Mouse (Mus musculus) kidney, postnatal 25 days (tissue): ENCODE results near the gene Daglb.
A peak's percentile ranks its signal among the peaks of the same experiment; 100 is the strongest.
"Not testable (repeated sequence)": the region's sequence is repeated elsewhere in the genome, so short reads cannot be mapped to it uniquely, and the experiment has no call there.

Source experiments
- DNase-seq, 2 experiments: peaks; one replicate each; pipeline ENCODE4 v3.0.0; 2021; ENCODE audit warnings: mixed read lengths in 2 of 2

Gene Daglb

DNA sequence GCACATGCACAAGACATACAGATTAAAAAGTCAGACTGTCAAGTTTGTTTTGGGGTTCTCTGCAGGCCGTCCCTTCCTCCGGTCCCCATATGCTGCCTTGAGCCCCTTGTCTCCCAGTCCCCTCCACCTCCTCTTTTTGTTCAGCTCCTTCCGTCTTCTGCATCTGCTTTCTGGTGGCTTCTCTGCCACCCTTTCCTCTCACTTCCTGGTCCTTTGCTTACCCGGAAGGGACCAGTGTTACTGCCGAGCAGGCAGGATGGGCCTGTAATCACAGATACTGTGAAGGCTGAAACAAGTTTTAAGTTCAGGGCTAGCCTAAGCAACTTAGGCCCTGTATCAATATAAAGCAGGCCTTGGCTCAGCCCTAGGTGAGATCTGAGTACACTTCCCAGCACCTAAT, 23.6 kb downstream of the Daglb start:
- DNase-seq, result no peak

DNA sequence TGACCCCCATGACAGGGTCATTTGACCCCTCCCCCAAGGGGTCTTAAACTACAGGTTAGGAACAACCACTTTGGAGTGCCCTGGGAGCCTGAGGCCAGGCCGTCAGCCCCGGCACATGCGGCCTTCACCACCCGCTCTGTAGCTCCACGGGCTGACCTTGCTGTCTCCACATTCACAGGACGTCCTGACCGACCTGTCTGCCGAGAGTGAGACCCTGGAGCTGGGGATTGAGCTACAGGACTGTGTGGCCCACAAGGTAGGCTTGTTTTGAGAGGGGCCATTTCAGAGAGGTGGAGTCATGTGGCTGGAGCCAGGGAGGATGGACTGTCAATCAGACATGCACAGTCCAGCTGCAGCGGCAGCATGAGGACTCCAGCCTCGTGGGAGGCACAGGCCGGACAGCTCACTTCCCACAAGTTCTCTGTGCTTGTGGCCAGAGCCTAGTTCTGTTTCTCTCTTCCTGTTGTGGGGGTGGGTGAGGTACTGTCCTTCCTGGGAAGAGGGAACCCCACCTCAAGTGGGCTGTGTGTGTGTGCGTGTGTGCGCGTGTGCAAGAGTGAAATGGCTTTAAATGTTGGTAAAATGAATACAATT, 25.5 kb downstream of the Daglb start:
- DNase-seq, result no peak

DNA sequence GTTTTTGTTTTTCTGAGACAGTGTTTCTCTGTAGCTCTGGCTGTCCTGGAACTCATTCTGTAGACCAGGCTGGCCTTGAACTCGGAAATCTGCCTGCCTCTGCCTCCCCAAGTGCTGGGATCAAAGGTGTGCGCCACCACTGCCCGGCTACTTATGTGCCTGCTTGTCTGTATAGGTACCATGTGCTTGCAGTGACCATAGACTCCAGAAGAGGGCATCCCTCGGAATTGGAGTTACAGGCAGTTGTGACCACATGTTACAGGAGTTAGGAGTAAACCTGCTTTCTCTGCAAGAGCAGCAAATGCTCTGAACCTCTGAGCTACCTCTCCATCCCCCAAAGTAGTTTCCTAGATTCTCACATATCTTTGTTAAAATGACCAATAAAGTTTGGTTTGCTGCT, 27.4 kb downstream of the Daglb start:
- DNase-seq, result peak in 1 of 2 experiments; percentile 21

DNA sequence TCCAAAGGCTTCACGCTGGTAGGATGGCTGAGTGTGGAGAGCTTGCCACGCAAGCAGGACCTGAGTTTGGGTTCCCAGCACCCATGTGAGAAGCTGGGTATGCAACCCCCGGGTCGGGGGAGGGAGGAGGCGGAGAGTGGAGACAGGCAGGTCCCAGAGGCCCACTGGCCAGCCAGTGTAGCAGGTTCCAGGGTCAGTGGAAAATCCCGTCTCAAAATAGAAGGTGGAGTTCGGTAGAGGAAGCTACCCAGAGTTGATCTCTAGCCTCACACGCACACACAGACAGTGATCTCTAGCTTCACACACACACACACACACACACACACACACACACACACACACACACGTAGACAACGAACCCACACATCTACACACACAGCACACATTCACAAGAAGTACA, 28.8 kb downstream of the Daglb start:
- no peak for DNase-seq

DNA sequence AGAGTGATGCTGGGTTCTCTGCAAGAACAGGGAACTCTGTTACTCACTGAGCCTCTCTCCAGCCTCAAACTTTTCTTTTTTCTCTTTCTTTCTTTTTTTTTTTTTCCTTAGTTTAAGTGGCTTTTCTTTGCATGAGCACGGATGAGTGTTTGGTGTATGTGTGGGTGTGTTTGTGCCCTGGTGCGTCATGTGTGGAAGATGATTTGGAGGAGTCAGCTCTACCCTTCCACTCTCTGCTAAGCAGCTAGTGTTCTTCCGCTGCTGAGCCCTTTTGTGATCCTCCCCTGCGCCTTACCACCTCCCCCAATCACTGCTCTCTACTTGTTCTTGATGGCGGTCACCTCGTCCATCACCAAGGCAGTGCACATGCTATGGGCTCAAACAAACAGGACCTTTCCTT, 31.3 kb downstream of the Daglb start:
- no peak for DNase-seq

DNA sequence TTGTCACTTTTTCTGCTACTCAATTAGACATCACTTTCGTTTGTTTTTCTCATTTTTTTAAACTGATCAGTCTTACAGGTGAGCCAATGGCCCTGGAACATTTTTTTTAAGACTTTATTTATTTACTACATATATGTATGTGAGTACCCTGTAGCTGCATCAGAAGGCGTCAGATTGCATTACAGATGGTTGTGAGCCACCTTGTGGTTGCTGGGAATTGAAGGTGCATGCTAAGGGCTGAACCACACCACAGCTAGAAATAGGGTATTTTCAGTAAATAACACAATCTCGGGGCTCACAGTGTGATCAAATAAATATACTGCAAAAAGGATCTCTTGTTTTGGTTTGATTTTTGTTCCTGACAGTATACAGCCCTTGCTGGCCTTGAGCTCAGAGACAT, 33.1 kb downstream of the Daglb start:
- no peak for DNase-seq

DNA sequence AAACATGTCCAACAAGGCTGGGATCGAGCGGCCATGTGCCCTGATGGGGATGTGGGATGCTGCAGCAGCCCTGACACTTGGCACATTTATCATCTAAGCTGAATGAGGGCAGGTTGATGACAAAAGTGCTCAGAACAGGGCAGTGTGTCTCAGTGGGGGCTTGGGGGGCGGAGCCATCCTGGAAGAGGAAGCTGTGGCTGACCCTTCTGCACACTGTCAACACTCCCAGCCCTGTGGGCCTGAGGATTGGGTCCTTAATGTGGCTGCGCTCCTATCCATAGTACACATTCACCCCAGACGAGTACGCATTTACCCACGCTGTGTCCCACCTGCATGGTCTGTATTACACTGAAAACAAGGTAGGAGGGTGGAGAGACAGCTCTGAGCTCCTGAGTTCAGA, 34.8 kb downstream of the Daglb start:
- DNase-seq, result no peak

DNA sequence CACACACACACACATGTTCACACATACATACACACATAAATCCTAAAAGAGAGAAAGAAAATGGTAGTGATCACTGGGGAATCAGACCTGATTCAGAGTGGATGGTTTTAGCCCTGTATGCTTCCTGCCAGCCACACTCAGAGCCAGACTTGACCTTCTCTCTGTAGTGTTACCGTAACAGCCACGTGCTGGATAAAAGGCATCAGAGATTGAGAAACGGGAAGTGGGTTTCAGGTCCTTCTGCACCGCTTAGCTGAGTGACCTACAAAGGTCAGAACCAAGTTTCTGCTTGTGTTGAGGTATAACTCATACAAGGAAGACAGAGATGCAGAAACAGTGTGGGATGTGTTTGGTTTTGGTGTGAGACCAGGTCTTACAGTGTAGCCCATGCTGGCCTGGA, 35.3 kb downstream of the Daglb start:
- DNase-seq, result no peak

DNA sequence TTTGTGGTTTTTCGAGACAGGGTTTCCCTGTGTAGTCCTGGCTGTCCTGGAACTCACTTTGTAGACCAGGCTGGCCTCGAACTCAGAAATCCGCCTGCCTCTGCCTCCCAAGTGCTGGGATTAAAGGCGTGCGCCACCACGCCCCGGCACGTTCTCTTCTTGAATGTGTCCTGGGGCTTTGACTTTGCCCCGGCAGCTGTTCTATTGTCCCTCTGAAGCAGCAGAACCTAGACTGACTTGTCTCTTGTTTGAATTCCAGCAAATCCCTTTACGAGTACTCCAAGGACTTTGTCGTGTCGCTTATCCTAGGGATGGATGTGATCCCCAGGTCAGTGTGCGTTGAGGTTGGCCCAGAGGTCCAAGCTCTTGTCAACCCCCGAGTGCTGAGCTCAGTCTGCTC, 36.3 kb downstream of the Daglb start:
- not testable (repeated sequence) for DNase-seq

DNA sequence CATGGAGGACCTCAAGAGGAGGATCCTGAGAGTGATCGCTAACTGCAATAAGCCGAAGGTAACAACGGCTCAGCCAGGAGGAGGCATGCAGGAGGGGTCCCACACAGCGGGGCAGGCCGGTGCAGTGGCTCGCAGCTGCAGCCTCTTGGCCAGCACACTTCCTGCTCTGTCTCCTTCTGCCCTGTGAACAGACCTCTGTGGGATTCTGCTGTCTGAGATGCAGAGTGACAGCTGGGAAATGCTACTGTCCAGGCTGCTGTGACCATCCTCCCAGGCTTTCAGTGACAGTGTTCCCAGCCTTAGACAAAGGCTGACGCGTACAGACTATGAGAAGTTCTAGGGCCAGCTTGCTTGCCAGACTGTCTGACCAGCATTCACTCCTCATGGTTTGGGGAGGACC, 36.8 kb downstream of the Daglb start:
- no peak for DNase-seq

DNA sequence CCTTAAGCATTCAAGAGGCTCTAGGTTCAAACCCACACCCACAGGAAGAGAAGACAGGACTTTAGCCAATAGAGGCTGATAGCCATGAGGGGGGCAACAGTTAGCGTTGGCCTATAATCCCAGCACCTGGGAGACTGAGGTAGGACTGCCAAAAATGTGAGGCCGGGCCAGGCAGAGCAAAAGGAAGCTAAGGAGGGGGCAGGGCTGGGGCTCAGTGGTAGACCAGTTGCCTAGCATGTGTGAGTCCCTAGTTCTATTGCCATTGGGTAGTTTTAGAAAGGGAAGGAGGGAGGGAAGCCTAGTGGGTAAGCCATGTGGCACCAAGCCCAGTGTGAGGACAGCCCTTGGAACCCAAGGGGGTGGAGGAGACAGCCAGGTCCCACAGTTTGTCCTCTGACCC, 37.3 kb downstream of the Daglb start:
- no peak for DNase-seq

DNA sequence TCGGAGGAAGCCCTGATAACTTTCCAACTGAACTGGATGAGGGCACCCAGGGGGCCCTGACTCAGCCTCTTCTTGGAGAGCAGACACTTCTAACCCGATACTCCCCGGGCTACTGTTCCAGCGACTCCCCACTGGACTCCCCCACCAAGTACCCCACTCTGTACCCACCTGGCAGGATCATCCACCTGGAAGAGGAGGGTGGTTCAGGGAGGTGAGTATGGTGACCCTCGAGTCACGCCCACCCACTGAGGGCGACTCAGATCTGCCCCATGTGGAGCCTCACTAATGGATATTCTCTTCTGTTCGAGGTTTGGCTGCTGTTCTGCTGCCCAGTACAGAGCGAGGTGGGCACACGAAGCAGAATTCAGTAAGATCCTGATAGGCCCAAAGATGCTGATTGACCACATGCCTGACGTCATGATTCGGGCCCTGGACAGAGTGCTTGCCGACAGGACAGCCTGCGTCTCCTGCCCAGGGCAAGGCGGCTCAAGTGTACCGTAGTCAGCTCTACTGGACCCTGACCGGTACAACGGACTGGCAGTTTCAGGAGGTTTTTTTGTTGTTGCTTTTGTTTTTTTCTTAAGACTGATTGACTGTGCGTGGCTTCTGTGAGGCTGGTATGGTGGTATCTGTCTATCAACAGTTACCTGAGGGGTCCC, 38.6 kb downstream of the Daglb start:
- DNase-seq, result peak; percentile 45 to 80

DNA sequence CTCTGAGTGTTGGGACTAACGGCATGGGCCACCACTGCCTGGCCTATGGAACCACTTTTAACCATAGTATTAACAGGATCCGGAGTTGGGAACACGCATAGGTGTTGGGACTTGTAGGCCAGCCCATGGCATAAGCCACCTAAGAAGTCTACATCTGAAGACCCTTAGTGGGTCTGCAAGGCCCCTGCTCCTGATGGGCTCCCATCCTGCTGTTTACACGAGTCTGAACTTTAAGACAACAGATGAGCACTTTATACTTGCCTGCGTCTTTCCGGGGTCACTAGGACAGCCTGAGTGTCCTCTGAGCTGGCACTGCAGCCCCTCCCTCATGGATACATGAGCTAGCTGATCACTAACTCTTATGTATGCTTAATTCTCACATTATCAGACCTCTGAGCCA, 39.4 kb downstream of the Daglb start:
- DNase-seq, result no peak

DNA sequence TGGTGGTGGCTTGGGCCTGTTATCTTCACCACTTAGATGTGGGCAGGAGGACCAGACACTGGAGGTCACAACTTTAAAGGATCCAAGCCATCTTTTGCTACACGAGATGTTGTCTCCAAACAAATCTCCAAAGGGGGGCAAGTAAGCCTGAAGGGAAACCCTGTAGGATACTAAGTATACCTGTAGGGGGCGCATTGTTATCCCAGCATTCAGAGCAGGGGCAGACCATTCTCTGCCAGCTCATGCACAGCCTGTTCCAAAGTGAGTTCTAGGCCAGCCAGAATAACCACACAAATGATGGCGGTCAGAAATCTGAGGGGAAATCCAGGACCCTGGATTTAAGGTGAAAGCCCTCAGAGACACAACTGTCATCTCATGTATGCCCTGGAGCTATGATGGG, 40.1 kb downstream of the Daglb start:
- peak in 1 of 2 experiments; percentile 21 for DNase-seq

DNA sequence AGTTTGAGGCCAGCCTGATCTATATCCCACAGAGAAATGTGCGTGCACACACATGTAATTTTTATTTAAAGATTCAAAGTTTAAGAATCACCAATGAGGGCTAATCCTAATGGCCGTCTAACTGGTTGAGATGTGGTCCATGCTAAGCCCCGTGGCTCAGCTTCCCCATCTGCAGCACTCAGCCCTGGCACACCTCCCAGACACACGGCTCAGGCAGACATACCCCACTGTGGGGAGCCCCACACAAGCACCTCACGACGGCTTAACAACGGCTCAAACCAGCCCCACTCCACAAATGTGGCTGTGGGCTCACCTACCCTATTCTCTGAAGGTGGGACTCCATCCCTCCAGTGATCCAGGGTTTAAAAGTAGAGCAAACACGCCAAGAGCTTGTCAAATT, 40.7 kb downstream of the Daglb start:
- DNase-seq, result no peak

DNA sequence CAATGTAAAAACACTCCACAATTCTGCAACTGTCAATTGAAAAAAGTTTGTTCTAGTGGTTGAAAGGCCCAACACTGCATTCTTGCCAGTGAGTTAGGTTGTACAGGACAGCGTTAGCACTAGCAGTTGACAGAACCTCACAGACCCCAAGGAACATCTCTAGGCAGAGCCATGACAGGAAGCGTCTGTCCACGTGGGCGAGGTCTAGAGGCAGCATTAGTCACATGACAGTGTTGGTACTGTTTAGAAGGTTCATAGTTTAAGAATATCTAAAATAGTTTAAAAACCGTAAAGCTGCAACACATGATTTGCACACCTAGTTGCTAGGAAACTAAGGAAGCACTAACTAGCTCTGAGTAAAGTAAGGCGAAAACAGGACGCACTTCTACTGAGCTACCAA, 41.2 kb downstream of the Daglb start:
- no peak for DNase-seq

DNA sequence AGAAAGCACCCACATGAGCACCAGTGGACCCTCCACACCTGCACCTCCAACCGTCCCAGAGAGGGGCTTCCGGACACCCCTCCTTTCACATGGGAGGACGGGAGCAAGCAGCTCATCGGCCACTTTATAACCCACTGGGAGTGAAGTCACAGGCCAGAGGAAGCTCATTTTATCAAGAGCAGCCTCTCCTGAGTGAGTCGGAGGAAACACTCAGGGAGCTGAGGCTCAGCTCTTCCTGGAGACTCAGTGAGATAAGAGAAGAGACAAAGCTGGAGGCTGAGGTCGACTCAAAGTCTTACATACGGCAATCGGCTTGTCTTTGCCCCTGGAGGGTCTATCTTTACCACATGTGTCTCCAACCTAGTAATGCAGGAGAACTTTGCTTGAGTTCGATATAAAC, 44.9 kb downstream of the Daglb start:
- no peak for DNase-seq

DNA sequence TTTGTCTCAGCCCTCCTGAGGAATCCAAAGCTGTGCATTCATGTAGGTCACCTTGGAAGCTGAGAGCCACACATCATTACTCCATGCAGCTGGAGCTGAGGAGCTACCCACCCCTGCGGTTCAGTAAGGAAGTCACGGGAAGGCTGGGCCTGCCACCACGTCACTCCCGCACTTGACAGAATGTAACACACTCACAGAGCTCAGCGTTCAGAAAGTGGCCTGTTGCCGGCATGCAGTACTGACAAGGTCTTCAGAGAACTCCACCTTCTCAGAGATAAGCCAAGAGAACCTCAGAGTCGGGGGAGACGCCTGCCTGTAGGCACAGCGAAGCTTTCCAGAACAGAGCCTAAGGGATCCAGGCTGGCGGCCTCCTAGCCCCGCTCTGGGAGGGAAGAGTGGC, 45.4 kb downstream of the Daglb start:
- DNase-seq, result peak in 1 of 2 experiments; percentile 45

DNA sequence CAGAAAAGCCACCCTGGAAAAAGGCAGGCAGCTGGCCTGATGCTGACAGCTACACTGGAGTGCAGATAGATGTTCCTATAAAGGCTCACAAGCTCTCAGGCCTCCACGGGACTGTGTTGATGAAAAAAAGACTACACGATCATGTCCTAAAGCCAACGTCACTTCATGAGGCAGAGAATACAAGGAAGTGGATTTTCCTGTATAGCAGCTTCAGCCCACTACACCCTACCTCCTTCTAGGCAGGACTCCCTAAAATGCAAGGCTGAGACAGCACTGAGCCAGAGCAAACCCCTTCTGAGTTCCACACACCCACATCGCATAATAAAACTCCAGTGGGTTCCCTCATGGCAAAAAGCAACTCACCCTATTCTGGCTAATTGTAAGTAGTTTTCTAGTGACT, 47.2 kb downstream of the Daglb start:
- DNase-seq, result peak in 1 of 2 experiments; percentile 10

DNA sequence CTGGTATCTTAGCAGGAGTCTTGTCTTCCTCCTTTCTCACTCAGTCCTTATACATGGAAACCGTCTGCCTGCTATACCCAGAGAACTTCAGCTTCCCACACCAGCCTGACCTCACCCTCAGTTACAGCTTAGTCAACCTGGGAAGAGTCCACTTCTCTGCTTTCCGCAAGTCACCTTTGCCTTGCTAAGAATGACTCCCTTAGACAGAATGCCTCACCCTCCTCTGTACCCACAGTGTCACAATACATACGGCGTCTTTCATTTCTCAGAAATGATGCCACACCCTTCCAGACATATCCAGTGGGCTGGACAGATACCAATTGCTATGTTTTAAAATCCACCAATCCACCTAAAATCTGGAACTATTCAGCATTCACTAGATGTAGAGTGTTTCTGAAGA, 47.9 kb downstream of the Daglb start:
- no peak for DNase-seq

DNA sequence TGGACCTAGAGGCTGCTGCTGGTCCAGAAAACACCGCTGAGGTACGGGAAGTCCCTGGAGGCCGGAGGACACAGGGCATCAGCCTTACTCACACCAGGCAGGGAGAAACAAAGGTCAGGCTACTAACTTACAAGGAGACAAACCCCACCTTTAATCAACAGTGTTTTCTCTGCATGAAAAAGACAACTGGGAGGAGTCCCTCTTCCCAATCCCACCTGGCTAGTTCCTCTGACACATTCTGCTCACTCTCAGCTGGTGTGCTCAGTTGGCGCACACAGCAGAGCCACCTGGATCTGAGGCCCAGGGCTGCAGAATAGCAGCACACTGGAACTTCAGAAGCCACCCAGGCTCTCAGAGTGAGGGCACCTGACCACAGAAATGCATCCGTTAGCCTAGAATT, 50.5 kb downstream of the Daglb start:
- no peak for DNase-seq

DNA sequence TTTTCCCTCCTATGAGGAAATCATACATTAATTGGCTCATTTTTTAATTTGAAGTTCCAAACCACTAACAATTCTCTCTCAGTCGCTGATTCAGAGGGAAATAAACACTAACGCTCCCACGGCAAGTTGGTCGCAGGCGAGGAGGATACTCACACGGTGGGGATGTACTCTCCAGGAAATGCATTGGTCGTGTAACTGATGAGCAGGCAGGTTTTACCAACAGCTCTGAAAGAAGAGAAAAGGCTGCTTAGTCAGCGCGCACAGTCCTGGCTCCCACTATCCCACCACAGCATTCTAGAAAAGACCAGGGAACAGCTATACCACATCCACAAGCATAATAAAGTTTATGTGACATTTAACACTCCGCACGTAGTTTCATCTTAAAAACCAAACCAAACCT, 52.6 kb downstream of the Daglb start:
- no peak for DNase-seq

DNA sequence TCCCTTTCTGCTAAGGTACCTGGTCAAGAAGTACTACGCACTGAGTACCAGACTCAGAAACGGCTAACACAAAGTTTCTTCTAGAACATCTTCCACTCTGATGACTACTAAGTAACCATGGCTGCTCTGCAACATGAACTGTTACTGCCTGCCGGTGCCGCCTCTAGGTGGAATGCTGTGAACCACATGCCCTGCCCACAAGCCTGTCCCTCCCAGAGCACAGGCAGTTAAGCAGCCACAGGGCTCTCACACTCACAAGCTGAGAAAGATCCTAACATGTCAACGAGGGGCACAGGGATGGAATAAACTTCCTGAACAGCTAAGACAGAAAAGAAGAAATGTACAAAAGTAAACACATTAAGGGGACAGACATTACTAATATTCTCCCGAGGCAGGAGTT, 53.1 kb downstream of the Daglb start:
- peak; percentile 16 to 48 for DNase-seq

DNA sequence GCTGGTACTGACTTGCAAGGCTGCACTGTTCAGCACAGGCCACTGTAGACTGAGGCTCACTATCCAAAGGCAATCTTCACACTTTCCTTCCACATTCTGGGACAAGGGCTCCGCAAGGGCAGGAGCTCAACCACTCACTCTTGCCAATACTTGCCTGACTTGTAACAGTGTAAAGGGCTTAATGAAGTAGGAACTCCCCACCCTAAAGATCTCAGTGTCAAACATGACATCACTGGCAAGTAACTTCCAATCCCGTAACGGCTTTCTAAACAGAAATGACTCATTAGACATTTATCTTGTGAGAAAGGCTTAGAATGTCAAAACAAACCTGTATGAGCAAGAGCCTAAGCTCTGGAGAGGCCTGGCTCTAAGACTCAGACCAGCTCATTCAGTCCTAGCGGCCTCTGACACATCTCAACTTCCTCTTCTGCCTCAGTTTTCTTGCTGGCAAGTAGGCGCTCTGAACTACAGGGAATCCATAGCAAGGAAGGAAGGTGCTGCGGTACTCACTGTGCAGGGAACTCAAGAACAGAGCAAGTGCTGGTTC, 53.7 kb downstream of the Daglb start:
- DNase-seq, result no peak

DNA sequence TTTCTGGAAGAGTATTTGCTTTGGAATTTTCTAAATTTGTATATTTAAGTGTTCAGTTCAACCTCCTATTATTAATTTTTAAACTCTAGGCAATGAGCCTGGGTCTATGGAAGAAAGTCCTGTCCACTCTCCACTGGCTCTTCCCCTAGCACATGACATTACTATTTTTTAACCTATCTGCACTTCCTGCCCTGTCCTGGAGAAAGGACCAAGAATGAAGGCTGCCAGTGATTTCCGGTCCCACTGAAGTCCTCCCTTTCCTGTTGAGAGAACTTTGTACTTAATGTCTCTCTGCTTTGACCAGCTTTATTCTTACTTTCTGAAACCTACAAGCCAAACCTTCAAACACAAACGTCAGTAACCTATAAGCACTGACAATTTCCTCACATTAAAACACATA, 56.0 kb downstream of the Daglb start:
- peak; percentile 39 to 75 for DNase-seq
